Mouse (Mus musculus): ENCODE measurements around the gene Cdh26. TPM values are rescaled to one million over a fixed set of nuclear protein-coding genes. Genes with fewer than 3 reads are reported as not detected.
A peak's percentile ranks its signal among the peaks of the same experiment; 100 is the strongest.

Gene Cdh26
- polyA plus RNA-seq, 1 experiment from 2014 or later, result 0.10 TPM

DNA sequence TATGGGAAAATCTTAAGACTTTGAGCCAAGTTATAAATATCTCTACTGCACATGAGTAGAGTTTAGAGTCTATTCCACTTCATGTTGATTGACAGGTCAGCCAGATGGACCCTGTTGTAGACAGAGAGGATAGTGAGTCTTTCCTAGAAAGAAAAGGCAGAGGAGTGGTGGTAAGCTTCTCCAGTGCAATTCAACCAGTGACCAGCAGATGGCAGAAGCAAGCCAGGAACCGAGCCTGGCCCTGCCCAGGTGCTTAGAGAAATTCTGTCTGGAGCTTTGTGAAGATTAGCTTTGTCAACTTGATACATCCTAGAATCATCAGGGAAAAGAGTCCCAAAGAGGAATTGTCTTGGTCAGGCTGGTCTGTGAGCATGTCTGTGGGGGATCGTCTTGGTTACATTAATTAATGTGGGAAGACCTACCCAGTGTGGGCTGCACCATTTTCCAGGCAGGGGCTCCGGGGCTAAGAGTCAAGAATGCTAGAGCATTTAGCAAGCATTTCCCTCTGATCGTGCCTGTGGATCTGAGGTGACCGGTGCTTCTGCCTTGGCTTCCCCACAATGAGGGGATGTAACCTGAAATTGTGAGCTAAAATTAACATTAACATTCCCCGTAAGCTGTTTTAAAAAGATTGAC, 77.2 kb downstream of the Cdh26 start:
- Histone ChIP-seq H3K9me3 (replicated peaks; ENCODE audit: control insufficient read depth, low read length) (no peaks in the 10 kb centered on the region), H3K27ac (ENCODE audit: low read depth, low read length) (no peak overlapping the region), H3K9ac (ENCODE audit: low read depth, low read length) (no peak overlapping the region), H3K4me1 (ENCODE audit: control insufficient read depth, insufficient read depth, low read length) (peaks cover 8% of the 10 kb centered on the region), H3K27me3 (ENCODE audit: control insufficient read depth, insufficient read depth, low read length) (no peaks in the 10 kb centered on the region), H3K4me3 (ENCODE audit: low read depth, low read length) (no peak overlapping the region), H3K36me3 (ENCODE audit: control insufficient read depth, insufficient read depth, low read length) (no peaks in the 10 kb centered on the region), H3K4me2 (no peak overlapping the region)
- ATAC-seq (replicated peaks; ENCODE audit: insufficient number of reproducible peaks, low FRiP score, low TSS enrichment), result no peak
- 39% methylated on average over 6 of the region's 6 CpGs for WGBS (ENCODE audit: insufficient replicate concordance)

GRCm38 (mm10) chr2:178508279-178508678, 77.9 kb downstream of the Cdh26 start:
- Histone ChIP-seq H3K4me3 (ENCODE audit: low read depth, low read length) (no peak overlapping the region), H3K27ac (ENCODE audit: low read depth, low read length) (no peak overlapping the region), H3K9me3 (replicated peaks; ENCODE audit: control insufficient read depth, low read length) (no peaks in the 10 kb centered on the region), H3K36me3 (ENCODE audit: control insufficient read depth, insufficient read depth, low read length) (no peaks in the 10 kb centered on the region), H3K4me1 (ENCODE audit: control insufficient read depth, insufficient read depth, low read length) (peaks cover 7% of the 10 kb centered on the region), H3K4me2 (no peak overlapping the region), H3K9ac (ENCODE audit: low read depth, low read length) (no peak overlapping the region), H3K27me3 (ENCODE audit: control insufficient read depth, insufficient read depth, low read length) (no peaks in the 10 kb centered on the region; the same call in 1 of the 2 replicates)
- WGBS (ENCODE audit: insufficient replicate concordance), result 45% methylated on average over 6 of the region's 6 CpGs
- ATAC-seq (replicated peaks; ENCODE audit: insufficient number of reproducible peaks, low FRiP score, low TSS enrichment), result no peak

- Histone ChIP-seq H3K9me3 (replicated peaks; ENCODE audit: control insufficient read depth, low read length) (no peaks in the 10 kb centered on the region), H3K4me3 (ENCODE audit: low read depth, low read length) (no peak overlapping the region), H3K27ac (ENCODE audit: low read depth, low read length) (no peak overlapping the region), H3K4me1 (ENCODE audit: control insufficient read depth, insufficient read depth, low read length) (peaks cover 7% of the 10 kb centered on the region), H3K4me2 (no peak overlapping the region), H3K27me3 (ENCODE audit: control insufficient read depth, insufficient read depth, low read length) (no peaks in the 10 kb centered on the region; the same call in 1 of the 2 replicates), H3K9ac (ENCODE audit: low read depth, low read length) (no peak overlapping the region), H3K36me3 (ENCODE audit: control insufficient read depth, insufficient read depth, low read length) (no peaks in the 10 kb centered on the region)
- 73% methylated on average over 4 of the region's 4 CpGs for WGBS (ENCODE audit: insufficient replicate concordance)
- no peak for ATAC-seq (replicated peaks; ENCODE audit: insufficient number of reproducible peaks, low FRiP score, low TSS enrichment)
These were observed 82.7 kb downstream of the Cdh26 start for GRCm38 (mm10) chr2:178513043-178513442.

DNA sequence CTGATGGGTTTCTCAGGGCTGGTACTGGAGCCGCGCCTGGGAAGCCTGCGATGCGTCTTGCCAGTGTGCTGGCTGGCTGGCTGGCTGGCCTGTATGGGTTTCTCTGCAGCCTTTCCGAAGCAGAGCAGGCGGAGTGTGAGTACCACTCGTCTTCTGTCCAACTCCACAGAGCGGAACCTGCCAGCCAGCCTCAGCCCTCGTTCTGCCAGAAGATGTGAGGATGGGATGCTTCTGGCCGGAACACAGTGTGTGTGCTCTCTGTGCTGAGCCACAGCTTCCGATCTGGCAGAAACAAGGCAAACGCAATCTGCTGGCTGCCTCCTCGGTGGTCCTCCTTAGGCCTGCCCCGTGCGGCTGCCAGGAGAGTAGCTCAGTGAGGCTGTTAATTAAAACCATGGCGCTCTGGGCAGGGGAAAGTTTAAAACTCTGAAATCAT, 83.3 kb downstream of the Cdh26 start:
- H3K27ac ChIP-seq (ENCODE audit: low read depth, low read length), result no peak overlapping the region
- H3K36me3 ChIP-seq (ENCODE audit: control insufficient read depth, insufficient read depth, low read length), result no peaks in the 10 kb centered on the region

DNA sequence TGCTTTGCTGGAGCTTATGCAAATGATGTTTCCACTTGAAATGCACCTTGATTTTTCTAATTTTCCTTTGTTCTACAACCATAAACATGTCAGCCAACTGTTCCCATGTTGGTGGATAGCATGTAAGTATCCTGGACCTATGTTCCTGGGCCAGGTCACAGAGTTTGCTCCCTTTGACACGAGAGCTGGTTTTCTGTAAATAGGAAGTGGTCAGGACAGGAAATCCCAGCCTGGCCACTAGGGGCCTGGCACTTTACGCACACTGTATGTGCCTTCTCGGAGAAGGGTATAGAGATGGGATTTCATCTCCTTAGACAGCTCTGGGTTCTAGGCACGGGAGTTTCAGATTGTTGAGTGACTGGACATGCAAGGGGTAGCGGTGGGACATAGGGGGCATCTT, 86.1 kb downstream of the Cdh26 start:
- H3K9ac ChIP-seq (ENCODE audit: low read depth, low read length), result no peak overlapping the region
- H3K4me1 ChIP-seq (ENCODE audit: control insufficient read depth, insufficient read depth, low read length), result no peaks in the 10 kb centered on the region; the same call in 1 of the 2 replicates
- H3K4me3 ChIP-seq (ENCODE audit: low read depth, low read length), result no peak overlapping the region
- no peak for ATAC-seq (replicated peaks; ENCODE audit: insufficient number of reproducible peaks, low FRiP score, low TSS enrichment)
- H3K4me2 ChIP-seq, result no peak overlapping the region
- H3K27ac ChIP-seq (ENCODE audit: low read depth, low read length), result no peak overlapping the region
- WGBS (ENCODE audit: insufficient replicate concordance), result 65% methylated on average over 5 of the region's 5 CpGs
- no peaks in the 10 kb centered on the region for H3K36me3 ChIP-seq (ENCODE audit: control insufficient read depth, insufficient read depth, low read length)
- no peaks in the 10 kb centered on the region for H3K9me3 ChIP-seq (replicated peaks; ENCODE audit: control insufficient read depth, low read length)
- H3K27me3 ChIP-seq (ENCODE audit: control insufficient read depth, insufficient read depth, low read length), result no peaks in the 10 kb centered on the region; the same call in 1 of the 2 replicates

More for the DNA sequence above, 83.3 kb downstream of the Cdh26 start:
- H3K9me3 ChIP-seq (replicated peaks; ENCODE audit: control insufficient read depth, low read length), result no peaks in the 10 kb centered on the region
- H3K4me1 ChIP-seq (ENCODE audit: control insufficient read depth, insufficient read depth, low read length), result peaks cover 1% of the 10 kb centered on the region; the same call in 1 of the 2 replicates
- no peak overlapping the region for H3K4me2 ChIP-seq
- 57% methylated on average over 16 of the region's 16 CpGs for WGBS (ENCODE audit: insufficient replicate concordance)
- H3K27me3 ChIP-seq (ENCODE audit: control insufficient read depth, insufficient read depth, low read length), result no peaks in the 10 kb centered on the region; the same call in 1 of the 2 replicates
- no peak overlapping the region for H3K9ac ChIP-seq (ENCODE audit: low read depth, low read length)
- H3K4me3 ChIP-seq (ENCODE audit: low read depth, low read length), result no peak overlapping the region
- ATAC-seq (replicated peaks; ENCODE audit: insufficient number of reproducible peaks, low FRiP score, low TSS enrichment), result no peak

DNA sequence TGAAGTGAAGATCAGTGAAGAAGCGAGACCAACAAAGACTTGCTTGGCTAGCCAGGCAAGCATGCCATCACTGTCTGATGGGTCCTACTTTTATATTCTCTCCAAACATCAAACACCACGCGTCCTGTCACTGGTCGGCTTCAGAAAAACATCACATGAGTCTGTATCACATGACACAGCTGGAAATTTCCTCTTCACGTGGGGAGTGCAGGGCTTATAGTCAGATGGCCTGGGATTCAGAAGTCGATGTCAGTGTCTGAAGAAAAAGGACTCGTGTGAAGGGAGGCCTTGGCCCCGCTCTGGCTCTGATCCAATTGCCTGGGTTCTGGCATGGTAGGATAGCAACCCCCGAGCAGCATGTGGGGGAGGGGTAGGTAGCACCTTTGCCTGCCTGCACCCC, 86.6 kb downstream of the Cdh26 start:
- 65% methylated on average over 9 of the region's 9 CpGs for WGBS (ENCODE audit: insufficient replicate concordance)
- Histone ChIP-seq H3K4me1 (ENCODE audit: control insufficient read depth, insufficient read depth, low read length) (no peaks in the 10 kb centered on the region; the same call in 1 of the 2 replicates), H3K4me2 (no peak overlapping the region), H3K27ac (ENCODE audit: low read depth, low read length) (no peak overlapping the region), H3K36me3 (ENCODE audit: control insufficient read depth, insufficient read depth, low read length) (no peaks in the 10 kb centered on the region), H3K27me3 (ENCODE audit: control insufficient read depth, insufficient read depth, low read length) (no peaks in the 10 kb centered on the region; the same call in 1 of the 2 replicates), H3K9me3 (replicated peaks; ENCODE audit: control insufficient read depth, low read length) (no peaks in the 10 kb centered on the region), H3K9ac (ENCODE audit: low read depth, low read length) (no peak overlapping the region), H3K4me3 (ENCODE audit: low read depth, low read length) (no peak overlapping the region)
- ATAC-seq (replicated peaks; ENCODE audit: insufficient number of reproducible peaks, low FRiP score, low TSS enrichment), result no peak

- Histone ChIP-seq H3K4me3 (ENCODE audit: low read depth, low read length) (no peak overlapping the region), H3K9me3 (replicated peaks; ENCODE audit: control insufficient read depth, low read length) (no peaks in the 10 kb centered on the region), H3K9ac (ENCODE audit: low read depth, low read length) (no peak overlapping the region), H3K4me2 (no peak overlapping the region), H3K36me3 (ENCODE audit: control insufficient read depth, insufficient read depth, low read length) (no peaks in the 10 kb centered on the region), H3K27ac (ENCODE audit: low read depth, low read length) (no peak overlapping the region), H3K27me3 (ENCODE audit: control insufficient read depth, insufficient read depth, low read length) (no peaks in the 10 kb centered on the region), H3K4me1 (ENCODE audit: control insufficient read depth, insufficient read depth, low read length) (no peaks in the 10 kb centered on the region)
- WGBS (ENCODE audit: insufficient replicate concordance), result 71% methylated on average over 4 of the region's 4 CpGs
- no peak for ATAC-seq (replicated peaks; ENCODE audit: insufficient number of reproducible peaks, low FRiP score, low TSS enrichment)
These were observed 89.0 kb downstream of the Cdh26 start for GRCm38 (mm10) chr2:178519321-178519720.

DNA sequence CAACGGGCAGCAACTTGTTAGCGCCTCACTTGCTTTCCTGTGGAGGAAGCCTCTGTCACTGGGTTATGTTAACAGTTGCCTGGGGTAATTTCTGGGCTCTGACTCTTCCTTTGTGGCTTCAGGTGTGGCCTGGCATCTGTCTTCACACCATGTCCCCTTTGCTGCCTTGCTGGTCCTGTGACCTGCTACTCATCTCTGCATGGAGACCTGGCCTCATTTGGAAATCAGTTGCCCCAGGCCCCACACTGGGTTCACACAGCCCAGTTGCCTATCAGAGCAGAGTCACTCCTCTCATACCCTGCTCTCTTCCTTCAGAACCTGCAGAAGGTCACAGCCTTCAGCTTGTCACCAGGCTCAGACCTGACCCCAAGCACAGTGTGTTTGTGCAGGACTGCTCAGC, 89.9 kb downstream of the Cdh26 start:
- 16% methylated on average over 2 of the region's 2 CpGs for WGBS (ENCODE audit: insufficient replicate concordance)
- Histone ChIP-seq H3K9ac (ENCODE audit: low read depth, low read length) (no peak overlapping the region), H3K4me2 (no peak overlapping the region), H3K4me3 (ENCODE audit: low read depth, low read length) (no peak overlapping the region), H3K4me1 (ENCODE audit: control insufficient read depth, insufficient read depth, low read length) (no peaks in the 10 kb centered on the region), H3K36me3 (ENCODE audit: control insufficient read depth, insufficient read depth, low read length) (no peaks in the 10 kb centered on the region), H3K9me3 (replicated peaks; ENCODE audit: control insufficient read depth, low read length) (no peaks in the 10 kb centered on the region), H3K27me3 (ENCODE audit: control insufficient read depth, insufficient read depth, low read length) (no peaks in the 10 kb centered on the region), H3K27ac (ENCODE audit: low read depth, low read length) (0 out of 2 replicates have a peak overlapping the region, but pooled peaks have one; percentile 22)
- no peak for ATAC-seq (replicated peaks; ENCODE audit: insufficient number of reproducible peaks, low FRiP score, low TSS enrichment)

DNA sequence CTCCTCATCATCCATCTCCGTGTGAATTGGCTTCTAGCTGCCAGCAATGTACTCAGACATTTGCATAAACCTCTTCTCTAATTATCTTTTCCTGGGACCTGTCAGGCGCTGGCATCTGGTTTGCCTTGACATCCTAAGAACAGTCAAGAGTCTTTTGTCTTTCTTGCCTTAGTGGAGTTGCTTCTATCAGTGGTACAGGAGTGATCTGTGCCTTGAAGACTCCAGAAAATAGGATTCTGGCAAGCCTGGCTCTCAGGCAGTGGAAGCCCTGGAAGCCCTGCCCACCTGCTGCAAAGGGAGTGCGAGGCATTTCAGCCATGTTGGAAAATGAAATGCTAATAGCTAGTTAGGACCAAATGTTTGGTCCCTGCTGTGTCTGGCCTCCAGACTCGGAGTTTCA, 92.0 kb downstream of the Cdh26 start:
- H3K4me3 ChIP-seq (ENCODE audit: low read depth, low read length), result no peak overlapping the region

More for the DNA sequence above, 92.0 kb downstream of the Cdh26 start:
- Histone ChIP-seq H3K36me3 (ENCODE audit: control insufficient read depth, insufficient read depth, low read length) (no peaks in the 10 kb centered on the region), H3K27ac (ENCODE audit: low read depth, low read length) (no peak overlapping the region), H3K9me3 (replicated peaks; ENCODE audit: control insufficient read depth, low read length) (no peaks in the 10 kb centered on the region), H3K27me3 (ENCODE audit: control insufficient read depth, insufficient read depth, low read length) (no peaks in the 10 kb centered on the region), H3K4me2 (no peak overlapping the region), H3K4me1 (ENCODE audit: control insufficient read depth, insufficient read depth, low read length) (no peaks in the 10 kb centered on the region), H3K9ac (ENCODE audit: low read depth, low read length) (no peak overlapping the region)
- 57% methylated on average over 4 of the region's 4 CpGs for WGBS (ENCODE audit: insufficient replicate concordance)
- no peak for ATAC-seq (replicated peaks; ENCODE audit: insufficient number of reproducible peaks, low FRiP score, low TSS enrichment)
